Mouse (Mus musculus): ENCODE results near the gene Gabra5. TPM values are rescaled to one million over a fixed set of nuclear protein-coding genes. Genes with fewer than 3 reads are reported as not detected.

The Gabra5 gene
- 25.2 and 27.8 TPM in 2 replicates for polyA plus RNA-seq (2014; fragmentation: Nextera tagmentation; extraction: Ambion mirVana)

- peak; percentile 72 for ATAC-seq (ENCODE audit: low FRiP score, low TSS enrichment)
- H3K27me3 ChIP-seq (ENCODE audit: control insufficient read depth, insufficient read depth, low read length), result peaks cover 47% of the 10 kb centered on the region
These were observed at the start of gene Gabra5 for GRCm38 (mm10) chr7:57509681-57510141. Gabra5 (minus strand) TSS chr7:57510059.

GRCm38 (mm10) chr7:57538565-57538964 is 28.7 kb upstream of the Gabra5 start:
- peak; percentile 32 for DNase-seq
- WGBS, result 22% methylated on average over 7 of the region's 7 CpGs

More at GRCm38 (mm10) chr7:57509681-57510141, at the start of gene Gabra5:
- no peaks in the 10 kb centered on the region for H3K4me1 ChIP-seq (ENCODE audit: control insufficient read depth, insufficient read depth, low read length)
- peak within 1 kb of the TSS; percentile 53 for H3K4me3 ChIP-seq (replicated peaks; ENCODE audit: low read depth, low read length)
- DNase-seq, result peak; percentile 84
- under 1% methylated on average over 54 of the region's 59 CpGs for WGBS
- no peaks in the 10 kb centered on the region for H3K9me3 ChIP-seq (ENCODE audit: control insufficient read depth, low read length)
- peak within 1 kb of the TSS; percentile 61 for H3K9ac ChIP-seq (replicated peaks; ENCODE audit: low read length)
- peak within 1 kb of the TSS; percentile 57; the same call in 1 of the 2 replicates for H3K27ac ChIP-seq (replicated peaks; ENCODE audit: low read depth, low read length)
- no peaks in the 10 kb centered on the region for H3K36me3 ChIP-seq (ENCODE audit: control insufficient read depth, insufficient read depth, low read length)
- H3K4me2 ChIP-seq (ENCODE audit: low read length), result peak within 1 kb of the TSS; percentile 73

GRCm38 (mm10) chr7:57532676-57533075 is 22.8 kb upstream of the Gabra5 start:
- Histone ChIP-seq H3K9me3 (ENCODE audit: control insufficient read depth, low read length) (no peaks in the 10 kb centered on the region), H3K4me3 (replicated peaks; ENCODE audit: low read depth, low read length) (no peak overlapping the region), H3K27me3 (ENCODE audit: control insufficient read depth, insufficient read depth, low read length) (no peaks in the 10 kb centered on the region), H3K36me3 (ENCODE audit: control insufficient read depth, insufficient read depth, low read length) (no peaks in the 10 kb centered on the region), H3K9ac (replicated peaks; ENCODE audit: low read length) (no peak overlapping the region), H3K27ac (replicated peaks; ENCODE audit: low read depth, low read length) (no peak overlapping the region), H3K4me1 (ENCODE audit: control insufficient read depth, insufficient read depth, low read length) (no peaks in the 10 kb centered on the region), H3K4me2 (ENCODE audit: low read length) (no peak overlapping the region)
- no peak for DNase-seq
- WGBS, result 91% methylated on average over 10 of the region's 10 CpGs
- ATAC-seq (ENCODE audit: low FRiP score, low TSS enrichment), result no peak

More at GRCm38 (mm10) chr7:57538565-57538964, 28.7 kb upstream of the Gabra5 start:
- H3K36me3 ChIP-seq (ENCODE audit: control insufficient read depth, insufficient read depth, low read length), result no peaks in the 10 kb centered on the region
- no peak overlapping the region for H3K4me2 ChIP-seq (ENCODE audit: low read length)
- H3K9me3 ChIP-seq (ENCODE audit: control insufficient read depth, low read length), result no peaks in the 10 kb centered on the region
- no peak overlapping the region for H3K9ac ChIP-seq (replicated peaks; ENCODE audit: low read length)
- no peaks in the 10 kb centered on the region for H3K4me1 ChIP-seq (ENCODE audit: control insufficient read depth, insufficient read depth, low read length)
- no peaks in the 10 kb centered on the region for H3K27me3 ChIP-seq (ENCODE audit: control insufficient read depth, insufficient read depth, low read length)
- no peak overlapping the region for H3K27ac ChIP-seq (replicated peaks; ENCODE audit: low read depth, low read length)
- no peak overlapping the region for H3K4me3 ChIP-seq (replicated peaks; ENCODE audit: low read depth, low read length)
- no peak; the same call in 1 of the 2 replicates for ATAC-seq (ENCODE audit: low FRiP score, low TSS enrichment)

- Histone ChIP-seq H3K4me2 (ENCODE audit: low read length) (no peak overlapping the region), H3K4me3 (replicated peaks; ENCODE audit: low read depth, low read length) (no peak overlapping the region)
- no peak for ATAC-seq (ENCODE audit: low FRiP score, low TSS enrichment)
These were observed 20.1 kb upstream of the Gabra5 start for GRCm38 (mm10) chr7:57529954-57530353.

GRCm38 (mm10) chr7:57529451-57529850 is 19.6 kb upstream of the Gabra5 start:
- H3K9me3 ChIP-seq (ENCODE audit: control insufficient read depth, low read length), result no peaks in the 10 kb centered on the region
- H3K4me1 ChIP-seq (ENCODE audit: control insufficient read depth, insufficient read depth, low read length), result no peaks in the 10 kb centered on the region
- no peak overlapping the region for H3K27ac ChIP-seq (replicated peaks; ENCODE audit: low read depth, low read length)
- no peaks in the 10 kb centered on the region for H3K36me3 ChIP-seq (ENCODE audit: control insufficient read depth, insufficient read depth, low read length)
- no peaks in the 10 kb centered on the region for H3K27me3 ChIP-seq (ENCODE audit: control insufficient read depth, insufficient read depth, low read length)
- H3K4me2 ChIP-seq (ENCODE audit: low read length), result no peak overlapping the region
- no peak for ATAC-seq (ENCODE audit: low FRiP score, low TSS enrichment)
- no peak overlapping the region for H3K4me3 ChIP-seq (replicated peaks; ENCODE audit: low read depth, low read length)
- no peak for DNase-seq
- H3K9ac ChIP-seq (replicated peaks; ENCODE audit: low read length), result no peak overlapping the region
- 95% methylated on average over 4 of the region's 4 CpGs for WGBS

More at GRCm38 (mm10) chr7:57529954-57530353, 20.1 kb upstream of the Gabra5 start:
- H3K27me3 ChIP-seq (ENCODE audit: control insufficient read depth, insufficient read depth, low read length), result no peaks in the 10 kb centered on the region
- no peak overlapping the region for H3K9ac ChIP-seq (replicated peaks; ENCODE audit: low read length)
- DNase-seq, result no peak
- no peaks in the 10 kb centered on the region for H3K4me1 ChIP-seq (ENCODE audit: control insufficient read depth, insufficient read depth, low read length)
- no peaks in the 10 kb centered on the region for H3K9me3 ChIP-seq (ENCODE audit: control insufficient read depth, low read length)
- H3K27ac ChIP-seq (replicated peaks; ENCODE audit: low read depth, low read length), result no peak overlapping the region
- no peaks in the 10 kb centered on the region for H3K36me3 ChIP-seq (ENCODE audit: control insufficient read depth, insufficient read depth, low read length)
- WGBS, result 92% methylated on average over 8 of the region's 8 CpGs

- 29% methylated on average over 3 of the region's 3 CpGs for WGBS
- no peaks in the 10 kb centered on the region for H3K36me3 ChIP-seq (ENCODE audit: control insufficient read depth, insufficient read depth, low read length)
These were observed 3.1 kb upstream of the Gabra5 start for GRCm38 (mm10) chr7:57512955-57513354.

GRCm38 (mm10) chr7:57508860-57509632 is 813 bp downstream of the Gabra5 start:
- DNase-seq (peak; percentile 73), ATAC-seq (ENCODE audit: low FRiP score, low TSS enrichment) (peak; percentile 69)
- no peaks in the 10 kb centered on the region for H3K36me3 ChIP-seq (ENCODE audit: control insufficient read depth, insufficient read depth, low read length)
- peaks cover 47% of the 10 kb centered on the region for H3K27me3 ChIP-seq (ENCODE audit: control insufficient read depth, insufficient read depth, low read length)
- H3K9me3 ChIP-seq (ENCODE audit: control insufficient read depth, low read length), result no peaks in the 10 kb centered on the region
- peak overlapping the region; percentile 61 for H3K9ac ChIP-seq (replicated peaks; ENCODE audit: low read length)
- no peaks in the 10 kb centered on the region for H3K4me1 ChIP-seq (ENCODE audit: control insufficient read depth, insufficient read depth, low read length)
- H3K27ac ChIP-seq (replicated peaks; ENCODE audit: low read depth, low read length), result peak overlapping the region; percentile 57; the same call in 1 of the 2 replicates
- peak overlapping the region; percentile 53 for H3K4me3 ChIP-seq (replicated peaks; ENCODE audit: low read depth, low read length)
- WGBS, result under 1% methylated on average over 72 of the region's 72 CpGs
- peak overlapping the region; percentile 73 for H3K4me2 ChIP-seq (ENCODE audit: low read length)

More at GRCm38 (mm10) chr7:57512955-57513354, 3.1 kb upstream of the Gabra5 start:
- DNase-seq (peak; percentile 88), ATAC-seq (ENCODE audit: low FRiP score, low TSS enrichment) (no peak)
- Histone ChIP-seq H3K27me3 (ENCODE audit: control insufficient read depth, insufficient read depth, low read length) (peaks cover 36% of the 10 kb centered on the region), H3K4me2 (ENCODE audit: low read length) (no peak overlapping the region), H3K9ac (replicated peaks; ENCODE audit: low read length) (no peak overlapping the region), H3K4me1 (ENCODE audit: control insufficient read depth, insufficient read depth, low read length) (no peaks in the 10 kb centered on the region), H3K9me3 (ENCODE audit: control insufficient read depth, low read length) (no peaks in the 10 kb centered on the region), H3K4me3 (replicated peaks; ENCODE audit: low read depth, low read length) (no peak overlapping the region), H3K27ac (replicated peaks; ENCODE audit: low read depth, low read length) (no peak overlapping the region)

- no peaks in the 10 kb centered on the region for H3K4me1 ChIP-seq (ENCODE audit: control insufficient read depth, insufficient read depth, low read length)
- H3K27me3 ChIP-seq (ENCODE audit: control insufficient read depth, insufficient read depth, low read length), result peaks cover 9% of the 10 kb centered on the region
- no peak for DNase-seq
- no peak overlapping the region for H3K4me2 ChIP-seq (ENCODE audit: low read length)
- H3K27ac ChIP-seq (replicated peaks; ENCODE audit: low read depth, low read length), result no peak overlapping the region
- ATAC-seq (ENCODE audit: low FRiP score, low TSS enrichment), result no peak
- 74% methylated on average over 4 of the region's 4 CpGs for WGBS
- H3K36me3 ChIP-seq (ENCODE audit: control insufficient read depth, insufficient read depth, low read length), result no peaks in the 10 kb centered on the region
- H3K4me3 ChIP-seq (replicated peaks; ENCODE audit: low read depth, low read length), result no peak overlapping the region
- H3K9me3 ChIP-seq (ENCODE audit: control insufficient read depth, low read length), result no peaks in the 10 kb centered on the region
- H3K9ac ChIP-seq (replicated peaks; ENCODE audit: low read length), result no peak overlapping the region
These were observed 7.0 kb downstream of the Gabra5 start for GRCm38 (mm10) chr7:57502809-57503208.

GRCm38 (mm10) chr7:57491795-57492194 is 18.1 kb downstream of the Gabra5 start:
- WGBS, result 69% methylated on average over 4 of the region's 4 CpGs
- H3K9ac ChIP-seq (replicated peaks; ENCODE audit: low read length), result no peak overlapping the region
- no peaks in the 10 kb centered on the region for H3K4me1 ChIP-seq (ENCODE audit: control insufficient read depth, insufficient read depth, low read length)
- no peaks in the 10 kb centered on the region for H3K36me3 ChIP-seq (ENCODE audit: control insufficient read depth, insufficient read depth, low read length)
- no peak overlapping the region for H3K27ac ChIP-seq (replicated peaks; ENCODE audit: low read depth, low read length)
- no peak overlapping the region for H3K4me2 ChIP-seq (ENCODE audit: low read length)
- ATAC-seq (ENCODE audit: low FRiP score, low TSS enrichment) (no peak), DNase-seq (no peak)
- H3K4me3 ChIP-seq (replicated peaks; ENCODE audit: low read depth, low read length), result no peak overlapping the region
- no peaks in the 10 kb centered on the region for H3K27me3 ChIP-seq (ENCODE audit: control insufficient read depth, insufficient read depth, low read length)
- H3K9me3 ChIP-seq (ENCODE audit: control insufficient read depth, low read length), result no peaks in the 10 kb centered on the region
